Mouse (Mus musculus): ENCODE measurements around the gene Atf5.

DNA sequence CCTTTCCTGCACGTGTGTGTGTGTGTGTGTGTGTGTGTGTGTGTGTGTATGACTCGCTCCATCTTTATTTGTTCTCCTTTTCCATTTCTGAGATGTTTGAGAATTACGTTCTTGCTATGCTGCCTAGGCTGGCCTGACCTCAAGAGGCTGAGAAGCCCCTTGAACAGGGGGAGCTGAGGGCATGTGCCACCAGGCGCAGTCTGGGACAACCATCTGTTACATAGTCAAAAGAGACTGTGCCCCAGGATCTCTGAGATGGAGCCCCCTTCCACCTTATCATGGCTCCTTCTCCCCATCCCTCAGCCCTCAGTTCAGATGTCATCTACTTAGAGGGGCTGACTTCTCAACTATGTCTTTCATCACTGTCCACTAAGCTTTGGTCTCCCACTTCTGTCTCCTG lies 2.0 kb downstream of the Atf5 start:
- TF ChIP-seq POLR2A (IDR thresholded peaks at IDR 0.05; ENCODE audit: control insufficient read depth, low read depth, low read length) (no peak; the same call in 1 of the 2 replicates), CTCF (IDR thresholded peaks at IDR 0.05; ENCODE audit: control insufficient read depth, insufficient read depth, insufficient replicate concordance, low read depth, low read length) (no peak)
